In the genomic region with DNA sequence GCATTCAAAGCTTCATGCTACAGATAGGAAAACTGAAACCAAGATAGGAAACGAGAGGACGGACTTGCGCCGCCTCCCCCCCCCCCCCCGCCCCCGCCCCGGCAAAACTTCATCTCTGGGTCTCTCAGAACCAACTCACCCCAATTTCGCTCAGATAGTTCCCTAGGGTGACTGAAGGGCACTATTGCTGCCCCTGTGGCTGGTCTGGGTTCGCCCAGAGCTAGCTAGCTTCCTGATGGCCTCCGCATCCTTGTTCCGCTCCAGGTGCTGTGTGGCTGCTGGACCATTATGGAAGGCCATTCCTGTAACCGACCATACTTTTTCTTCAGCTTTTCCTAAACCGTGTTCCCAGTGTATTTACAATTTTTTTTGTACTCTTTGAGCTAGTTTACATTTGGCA, we compare ENCODE assay signal across 8 mouse cellular contexts. TPM values are rescaled to one million over a fixed set of nuclear protein-coding genes. Genes with fewer than 3 reads are reported as not detected.
A peak's percentile ranks its signal among the peaks of the same experiment; 100 is the strongest.
DNase-seq lines count a peak whose midpoint lies in the region; ATAC-seq and TF ChIP-seq lines count a peak whose summit lies in the region.

No protein-coding gene starts in this region.

- TF ChIP-seq CTCF in brain, embryonic 14.5 days (IDR thresholded peaks at IDR 0.05; ENCODE audit: borderline replicate concordance, extremely low read depth, insufficient read depth, insufficient read length), result no peak

- no peak overlapping the region for H3K27ac ChIP-seq in heart, embryonic 11.5 days (ENCODE audit: low read depth, low read length)
- no peak overlapping the region for H3K27ac ChIP-seq in hindbrain, embryonic 13.5 days
- H3K27ac ChIP-seq in midbrain, embryonic 12.5 days (replicated peaks), result peak overlapping the region; percentile 76

- H3K9me3 ChIP-seq in heart, embryonic 11.5 days (replicated peaks; ENCODE audit: control insufficient read depth, low read length), result peaks cover 6% of the 10 kb centered on the region; the same call in 1 of the 2 replicates
- no peaks in the 10 kb centered on the region for H3K9me3 ChIP-seq in hindbrain, embryonic 13.5 days
- no peaks in the 10 kb centered on the region for H3K9me3 ChIP-seq in midbrain, embryonic 12.5 days

- DNase-seq in heart, adult 8-10 months (ENCODE audit: low spot score), result no peak
- peak; percentile 34 for DNase-seq in brain, embryonic 14.5 days (ENCODE audit: low read depth)
- DNase-seq in cerebellum, adult 11 months, result no peak
- no peak for DNase-seq in urinary bladder, postnatal 10 days (ENCODE audit: low spot score)
- DNase-seq in adrenal gland, adult 8-10 months, result no peak

- no peak overlapping the region for H3K9ac ChIP-seq in heart, embryonic 11.5 days (ENCODE audit: low read depth, low read length)
- H3K9ac ChIP-seq in hindbrain, embryonic 13.5 days, result peak overlapping the region; percentile 66
- H3K9ac ChIP-seq in midbrain, embryonic 12.5 days (replicated peaks), result peak overlapping the region; percentile 52

- H3K4me3 ChIP-seq in heart, embryonic 11.5 days (ENCODE audit: low read depth, low read length), result peak overlapping the region; percentile 31
- H3K4me3 ChIP-seq in hindbrain, embryonic 13.5 days, result peak overlapping the region; percentile 37
- peak overlapping the region; percentile 47 for H3K4me3 ChIP-seq in midbrain, embryonic 12.5 days

- TF ChIP-seq POLR2A in brain, embryonic 14.5 days (IDR thresholded peaks at IDR 0.05; ENCODE audit: borderline replicate concordance, extremely low read depth, insufficient read depth, insufficient read length, poor library complexity, severe bottlenecking), result no peak

- H3K4me2 ChIP-seq in heart, embryonic 11.5 days, result peak overlapping the region; percentile 65
- peak overlapping the region; percentile 64 for H3K4me2 ChIP-seq in hindbrain, embryonic 13.5 days
- H3K4me2 ChIP-seq in midbrain, embryonic 12.5 days (replicated peaks), result peak overlapping the region; percentile 74

- WGBS in heart, embryonic 11.5 days (ENCODE audit: insufficient replicate concordance), result 38% methylated on average over 12 of the region's 13 CpGs
- WGBS in hindbrain, embryonic 13.5 days, result 13% methylated on average over 13 of the region's 13 CpGs
- WGBS in midbrain, embryonic 12.5 days, result 12% methylated on average over 10 of the region's 13 CpGs

- no peak for ATAC-seq in heart, embryonic 11.5 days (replicated peaks; ENCODE audit: insufficient number of reproducible peaks, low FRiP score, low TSS enrichment)
- ATAC-seq in hindbrain, embryonic 13.5 days (ENCODE audit: low FRiP score), result peak; percentile 82
- ATAC-seq in midbrain, embryonic 12.5 days (ENCODE audit: low FRiP score, low read depth), result peak; percentile 72

- H3K4me1 ChIP-seq in heart, embryonic 11.5 days (ENCODE audit: control insufficient read depth, insufficient read depth, low read length), result peaks cover 3% of the 10 kb centered on the region; the same call in 1 of the 2 replicates
- H3K4me1 ChIP-seq in hindbrain, embryonic 13.5 days (replicated peaks), result peaks cover 12% of the 10 kb centered on the region
- H3K4me1 ChIP-seq in midbrain, embryonic 12.5 days, result peaks cover 8% of the 10 kb centered on the region

- no peaks in the 10 kb centered on the region for H3K36me3 ChIP-seq in heart, embryonic 11.5 days (ENCODE audit: control insufficient read depth, insufficient read depth, low read length)
- no peaks in the 10 kb centered on the region for H3K36me3 ChIP-seq in hindbrain, embryonic 13.5 days
- no peaks in the 10 kb centered on the region for H3K36me3 ChIP-seq in midbrain, embryonic 12.5 days

- 0 out of 2 replicates have a peak, but pooled peaks cover 2% of the 10 kb centered on the region for H3K27me3 ChIP-seq in heart, embryonic 11.5 days (ENCODE audit: control insufficient read depth, insufficient read depth, low read length)
- no peaks in the 10 kb centered on the region for H3K27me3 ChIP-seq in hindbrain, embryonic 13.5 days
- no peaks in the 10 kb centered on the region for H3K27me3 ChIP-seq in midbrain, embryonic 12.5 days

RNA-seq across cellular contexts. Expression of a gene that starts 13.7 kb away (rescaled TPM):
- 5.7 and 6.3 TPM in 2 replicates for polyA plus RNA-seq in heart, embryonic 11.5 days (2014; fragmentation: Nextera tagmentation; extraction: Ambion mirVana)
- 1 to 10 TPM; 1.1 to 2.2 (median 1.3) TPM for total RNA-seq in heart, adult 8-10 months (2022)
- 117 and 213 TPM in 2 replicates for polyA plus RNA-seq in brain, embryonic 14.5 days (2012; rRNA removed)
- 340 and 349 TPM in 2 replicates for polyA plus RNA-seq in hindbrain, embryonic 13.5 days (2015; fragmentation: Nextera tagmentation; extraction: Ambion mirVana)
- polyA plus RNA-seq in midbrain, embryonic 12.5 days (2016; fragmentation: Nextera tagmentation; extraction: Ambion mirVana), result 125 and 126 TPM in 2 replicates
- total RNA-seq in adrenal gland, adult 8-10 months (2022), result 10 to 100 TPM; 55.1 to 76.1 (median 69.1) TPM

RNA-seq across cellular contexts. Expression of a gene that starts 19.6 kb away (rescaled TPM):
- polyA plus RNA-seq in heart, embryonic 11.5 days (2014; fragmentation: Nextera tagmentation; extraction: Ambion mirVana), result 0.61 TPM in 1 of 2 replicates, not detected in the other
- total RNA-seq in heart, adult 8-10 months (2022), result not detected
- not detected in 2 replicates for polyA plus RNA-seq in brain, embryonic 14.5 days (2012; rRNA removed)
- not detected in 2 replicates for polyA plus RNA-seq in hindbrain, embryonic 13.5 days (2015; fragmentation: Nextera tagmentation; extraction: Ambion mirVana)
- polyA plus RNA-seq in midbrain, embryonic 12.5 days (2016; fragmentation: Nextera tagmentation; extraction: Ambion mirVana), result not detected in 2 replicates
- total RNA-seq in adrenal gland, adult 8-10 months (2022), result under 1 TPM in 1 of 4 experiments, not detected in 3; 0.26 TPM

RNA-seq across cellular contexts. Expression of a gene that starts 45.3 kb away (rescaled TPM):
- polyA plus RNA-seq in heart, embryonic 11.5 days (2014; fragmentation: Nextera tagmentation; extraction: Ambion mirVana), result 0.11 TPM in 1 of 2 replicates, not detected in the other
- total RNA-seq in heart, adult 8-10 months (2022), result not detected
- polyA plus RNA-seq in brain, embryonic 14.5 days (2012; rRNA removed), result 0.62 and 0.74 TPM in 2 replicates
- polyA plus RNA-seq in hindbrain, embryonic 13.5 days (2015; fragmentation: Nextera tagmentation; extraction: Ambion mirVana), result 0.29 and 0.30 TPM in 2 replicates
- polyA plus RNA-seq in midbrain, embryonic 12.5 days (2016; fragmentation: Nextera tagmentation; extraction: Ambion mirVana), result 0.25 and 0.32 TPM in 2 replicates
- total RNA-seq in adrenal gland, adult 8-10 months (2022), result not detected

RNA-seq across cellular contexts. Expression of a gene that starts 53.1 kb away (rescaled TPM):
- polyA plus RNA-seq in heart, embryonic 11.5 days (2014; fragmentation: Nextera tagmentation; extraction: Ambion mirVana), result 0.10 and 0.24 TPM in 2 replicates
- under 1 TPM in 3 of 4 experiments, not detected in 1; 0.06 to 0.09 (median 0.06) TPM for total RNA-seq in heart, adult 8-10 months (2022)
- 0.44 and 0.51 TPM in 2 replicates for polyA plus RNA-seq in brain, embryonic 14.5 days (2012; rRNA removed)
- polyA plus RNA-seq in hindbrain, embryonic 13.5 days (2015; fragmentation: Nextera tagmentation; extraction: Ambion mirVana), result 0.19 and 0.38 TPM in 2 replicates
- polyA plus RNA-seq in midbrain, embryonic 12.5 days (2016; fragmentation: Nextera tagmentation; extraction: Ambion mirVana), result 0.16 and 0.18 TPM in 2 replicates
- total RNA-seq in adrenal gland, adult 8-10 months (2022), result under 1 TPM in 2 of 4 experiments, not detected in 2; 0.03 TPM

Comparison
In these comparisons a context has a peak if more than half of its experiments do, and no peak if none do; other contexts are left out.
1. RNA of a gene that starts 13.7 kb away (polyA plus RNA-seq): 340 to 349 TPM in hindbrain, embryonic 13.5 days, 117 to 213 TPM in brain, embryonic 14.5 days and 125 to 126 TPM in midbrain, embryonic 12.5 days; 5.7 to 6.3 TPM in heart, embryonic 11.5 days; every median in the first group is over 10 times any median in the second.
2. Peak in every context shown above with its lines, with median percentiles within 50 percentile points of each other: H3K4me2 ChIP-seq and H3K4me3 ChIP-seq.